Mouse (Mus musculus) small intestine, adult 2 months (tissue): Measurements from ENCODE around the gene Cer1.

Experiments used
- CTCF ChIP-seq: fragments of 200-500 bp; IDR thresholded peaks from 2 replicates; pipeline ENCODE4 v1.5.1; 2012; ENCODE audit warnings: low read depth, mild to moderate bottlenecking, control low read depth, inconsistent platforms, low read length, moderate library complexity, mixed read lengths; ENCODE audit not compliant: insufficient replicate concordance, insufficient read length; ENCODE audit errors: extremely low read depth
- POLR2A ChIP-seq: fragments of 200-500 bp; IDR thresholded peaks from 2 replicates; pipeline ENCODE4 v1.6.1; 2012; ENCODE audit warnings: low read depth, mild to moderate bottlenecking, control low read depth, inconsistent platforms, low read length, moderate library complexity

DNA sequence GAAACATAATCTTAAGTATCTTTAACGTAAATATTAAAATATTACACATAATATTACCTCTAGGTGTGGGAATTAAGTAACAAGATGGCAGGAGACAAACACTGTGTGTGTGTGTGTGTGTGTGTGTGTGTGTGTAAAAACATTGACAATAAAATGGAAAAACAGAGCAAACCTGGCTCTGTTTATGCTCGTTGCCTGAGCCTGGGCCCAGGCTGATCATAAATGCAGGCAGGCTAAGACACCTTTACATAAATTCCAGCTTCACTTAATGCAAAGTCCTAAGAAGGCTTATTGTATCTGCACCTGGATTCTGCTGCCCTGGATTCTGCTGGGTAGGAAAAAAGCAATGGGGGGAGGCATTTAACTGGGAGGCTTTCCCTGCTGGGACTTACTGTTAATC, 6.6 kb upstream of the Cer1 start:
- TF ChIP-seq CTCF (no peak), POLR2A (no peak)
